Mouse (Mus musculus): Measurements from ENCODE around the gene C2cd4b. TPM values are rescaled to one million over a fixed set of nuclear protein-coding genes. Genes with fewer than 3 reads are reported as not detected.

The C2cd4b gene
- polyA plus RNA-seq, 1 experiment from 2014 or later = 2.0 TPM

DNA sequence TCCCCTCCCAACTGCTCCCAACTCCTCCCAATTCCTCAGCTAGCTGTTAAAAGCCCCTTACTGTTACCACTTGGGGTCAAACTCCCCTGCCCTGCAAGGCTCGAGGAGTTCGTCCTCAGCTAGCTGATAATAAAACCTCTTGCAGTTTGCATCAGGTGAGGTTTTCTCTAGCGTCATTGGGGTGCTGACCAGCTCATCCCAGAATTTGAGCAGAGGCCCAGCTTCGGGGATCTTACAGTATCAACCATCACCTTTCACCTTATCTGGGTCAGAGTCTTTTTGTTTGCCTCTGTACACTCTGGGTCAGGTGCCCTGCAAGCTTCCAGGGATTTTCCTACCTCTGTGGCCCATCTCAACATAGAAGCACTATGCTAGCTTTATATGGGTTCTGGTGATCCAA lies 4.1 kb downstream of the C2cd4b start:
- peaks cover 7% of the 10 kb centered on the region for H3K4me1 ChIP-seq (ENCODE audit: control insufficient read depth, insufficient read depth, low read length)
- H3K9me3 ChIP-seq (replicated peaks; ENCODE audit: control insufficient read depth, low read length) = peaks cover 4% of the 10 kb centered on the region; the same call in 1 of the 2 replicates
- H3K9ac ChIP-seq (ENCODE audit: low read depth, low read length) = no peak overlapping the region
- H3K4me2 ChIP-seq = no peak overlapping the region
- H3K4me3 ChIP-seq (ENCODE audit: low read depth, low read length) = no peak overlapping the region
- 61% methylated on average over 4 of the region's 4 CpGs for WGBS (ENCODE audit: insufficient replicate concordance)
- no peak overlapping the region for H3K27ac ChIP-seq (ENCODE audit: low read depth, low read length)
- no peak for ATAC-seq (replicated peaks; ENCODE audit: insufficient number of reproducible peaks, low FRiP score, low TSS enrichment)
- H3K36me3 ChIP-seq (ENCODE audit: control insufficient read depth, insufficient read depth, low read length) = no peaks in the 10 kb centered on the region
- peaks cover 18% of the 10 kb centered on the region; the same call in 1 of the 2 replicates for H3K27me3 ChIP-seq (ENCODE audit: control insufficient read depth, insufficient read depth, low read length)

DNA sequence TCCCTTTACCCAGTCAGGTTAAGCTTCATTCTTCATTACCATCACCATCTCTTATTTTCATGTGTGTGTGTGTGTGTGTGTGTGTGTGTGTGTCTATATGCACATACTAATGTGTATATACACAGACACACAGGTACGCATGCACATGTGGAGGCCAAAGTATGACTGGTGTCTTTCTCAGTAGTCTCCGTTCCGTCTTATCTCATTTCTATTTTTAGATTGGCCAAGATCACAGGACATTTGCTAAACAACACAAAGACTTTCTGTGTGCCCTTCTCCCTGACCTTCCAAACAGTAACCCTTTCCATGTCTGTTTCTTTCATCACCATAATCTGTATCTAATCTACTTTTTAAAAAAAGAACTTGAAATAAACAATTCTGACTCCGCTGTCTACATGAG lies 7.2 kb downstream of the C2cd4b start:
- H3K4me3 ChIP-seq (ENCODE audit: low read depth, low read length) = no peak overlapping the region
- H3K9ac ChIP-seq (ENCODE audit: low read depth, low read length) = no peak overlapping the region
- peaks cover 4% of the 10 kb centered on the region; the same call in 1 of the 2 replicates for H3K9me3 ChIP-seq (replicated peaks; ENCODE audit: control insufficient read depth, low read length)
- H3K4me1 ChIP-seq (ENCODE audit: control insufficient read depth, insufficient read depth, low read length) = peaks cover 11% of the 10 kb centered on the region
- WGBS (ENCODE audit: insufficient replicate concordance) = 21% methylated on average over 4 of the region's 4 CpGs
- H3K27me3 ChIP-seq (ENCODE audit: control insufficient read depth, insufficient read depth, low read length) = peaks cover 3% of the 10 kb centered on the region; the same call in 1 of the 2 replicates
- peak overlapping the region; percentile 62 for H3K27ac ChIP-seq (ENCODE audit: low read depth, low read length)
- no peaks in the 10 kb centered on the region for H3K36me3 ChIP-seq (ENCODE audit: control insufficient read depth, insufficient read depth, low read length)
- ATAC-seq (replicated peaks; ENCODE audit: insufficient number of reproducible peaks, low FRiP score, low TSS enrichment) = no peak
- H3K4me2 ChIP-seq = no peak overlapping the region

DNA sequence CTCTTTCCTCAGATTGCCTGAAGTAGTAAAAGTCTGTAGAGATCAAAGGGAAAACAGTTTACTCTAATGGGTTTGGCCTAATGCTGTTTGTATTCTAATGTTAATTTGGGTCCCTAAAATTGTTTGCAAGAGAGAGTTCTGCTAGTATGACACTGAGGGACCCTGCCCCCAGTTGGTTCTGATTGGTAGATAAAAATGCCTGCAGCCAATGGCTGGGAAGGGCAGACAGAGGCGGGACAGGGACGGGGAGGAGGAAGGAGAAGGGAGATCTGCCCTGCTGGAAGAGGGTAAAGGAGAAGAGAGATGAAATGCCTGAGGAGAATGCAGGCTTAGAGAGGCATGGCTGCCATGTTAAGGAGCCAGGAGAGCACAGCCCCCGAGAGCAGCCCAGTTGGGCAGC lies 7.7 kb downstream of the C2cd4b start:
- WGBS (ENCODE audit: insufficient replicate concordance) = 36% methylated on average over 3 of the region's 3 CpGs
- no peak overlapping the region for H3K9ac ChIP-seq (ENCODE audit: low read depth, low read length)
- H3K4me1 ChIP-seq (ENCODE audit: control insufficient read depth, insufficient read depth, low read length) = peaks cover 15% of the 10 kb centered on the region
- H3K27ac ChIP-seq (ENCODE audit: low read depth, low read length) = peak overlapping the region; percentile 62
- no peak overlapping the region for H3K4me2 ChIP-seq
- ATAC-seq (replicated peaks; ENCODE audit: insufficient number of reproducible peaks, low FRiP score, low TSS enrichment) = no peak
- peaks cover 3% of the 10 kb centered on the region; the same call in 1 of the 2 replicates for H3K27me3 ChIP-seq (ENCODE audit: control insufficient read depth, insufficient read depth, low read length)
- no peaks in the 10 kb centered on the region for H3K36me3 ChIP-seq (ENCODE audit: control insufficient read depth, insufficient read depth, low read length)
- no peak overlapping the region for H3K4me3 ChIP-seq (ENCODE audit: low read depth, low read length)
- H3K9me3 ChIP-seq (replicated peaks; ENCODE audit: control insufficient read depth, low read length) = peaks cover 4% of the 10 kb centered on the region; the same call in 1 of the 2 replicates

DNA sequence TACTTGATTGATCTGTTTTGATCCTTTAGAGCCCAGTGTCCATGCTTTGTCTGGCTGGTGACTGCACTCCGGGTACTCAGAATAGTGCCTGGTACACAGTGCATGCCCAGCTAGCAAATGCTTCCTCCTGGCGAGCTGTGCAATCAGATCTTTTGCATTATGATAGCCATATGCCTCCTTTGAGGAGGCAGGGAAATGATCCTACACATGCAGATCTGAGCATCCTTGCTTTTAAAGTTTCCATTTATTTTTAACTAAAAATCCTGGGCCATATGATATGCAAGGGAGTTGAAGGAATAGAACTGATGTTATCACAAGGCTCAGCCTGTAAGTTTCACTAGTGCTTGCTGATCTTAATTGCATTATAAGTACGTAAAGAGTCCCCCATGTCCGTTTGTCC lies 9.6 kb downstream of the C2cd4b start:
- H3K4me2 ChIP-seq = no peak overlapping the region
- no peaks in the 10 kb centered on the region for H3K36me3 ChIP-seq (ENCODE audit: control insufficient read depth, insufficient read depth, low read length)
- no peak overlapping the region for H3K27ac ChIP-seq (ENCODE audit: low read depth, low read length)
- no peak overlapping the region for H3K4me3 ChIP-seq (ENCODE audit: low read depth, low read length)
- H3K9ac ChIP-seq (ENCODE audit: low read depth, low read length) = no peak overlapping the region
- ATAC-seq (replicated peaks; ENCODE audit: insufficient number of reproducible peaks, low FRiP score, low TSS enrichment) = no peak
- no peaks in the 10 kb centered on the region; the same call in 1 of the 2 replicates for H3K27me3 ChIP-seq (ENCODE audit: control insufficient read depth, insufficient read depth, low read length)
- H3K9me3 ChIP-seq (replicated peaks; ENCODE audit: control insufficient read depth, low read length) = no peaks in the 10 kb centered on the region
- peaks cover 15% of the 10 kb centered on the region for H3K4me1 ChIP-seq (ENCODE audit: control insufficient read depth, insufficient read depth, low read length)
- 74% methylated on average over 4 of the region's 4 CpGs for WGBS (ENCODE audit: insufficient replicate concordance)

DNA sequence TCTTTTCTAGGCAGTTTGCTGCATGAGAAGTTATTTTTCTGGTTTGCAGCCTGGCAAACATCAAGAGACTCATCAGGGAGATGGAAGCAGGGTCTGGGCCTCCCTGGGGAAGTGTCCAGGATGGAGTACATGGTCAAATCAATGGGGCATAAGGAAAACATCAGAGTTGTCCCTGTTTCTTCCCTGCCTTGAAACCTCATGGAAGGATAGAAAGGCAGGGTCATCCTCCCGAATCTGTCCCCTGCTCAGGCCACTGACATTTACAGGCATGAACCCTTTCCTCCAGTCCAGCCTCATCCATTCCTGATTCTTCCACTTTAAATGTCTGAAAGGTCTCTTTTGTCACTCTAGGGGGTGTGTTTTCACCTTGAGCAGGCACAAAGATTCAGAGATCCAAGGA lies 10.2 kb downstream of the C2cd4b start:
- no peak overlapping the region for H3K4me3 ChIP-seq (ENCODE audit: low read depth, low read length)
- no peak overlapping the region for H3K4me2 ChIP-seq
- ATAC-seq (replicated peaks; ENCODE audit: insufficient number of reproducible peaks, low FRiP score, low TSS enrichment) = no peak
- H3K9ac ChIP-seq (ENCODE audit: low read depth, low read length) = no peak overlapping the region
- peaks cover 15% of the 10 kb centered on the region for H3K4me1 ChIP-seq (ENCODE audit: control insufficient read depth, insufficient read depth, low read length)
- H3K27me3 ChIP-seq (ENCODE audit: control insufficient read depth, insufficient read depth, low read length) = no peaks in the 10 kb centered on the region
- no peaks in the 10 kb centered on the region for H3K9me3 ChIP-seq (replicated peaks; ENCODE audit: control insufficient read depth, low read length)
- H3K36me3 ChIP-seq (ENCODE audit: control insufficient read depth, insufficient read depth, low read length) = no peaks in the 10 kb centered on the region
- 83% methylated on average over 1 of the region's 1 CpGs for WGBS (ENCODE audit: insufficient replicate concordance)
- no peak overlapping the region for H3K27ac ChIP-seq (ENCODE audit: low read depth, low read length)

DNA sequence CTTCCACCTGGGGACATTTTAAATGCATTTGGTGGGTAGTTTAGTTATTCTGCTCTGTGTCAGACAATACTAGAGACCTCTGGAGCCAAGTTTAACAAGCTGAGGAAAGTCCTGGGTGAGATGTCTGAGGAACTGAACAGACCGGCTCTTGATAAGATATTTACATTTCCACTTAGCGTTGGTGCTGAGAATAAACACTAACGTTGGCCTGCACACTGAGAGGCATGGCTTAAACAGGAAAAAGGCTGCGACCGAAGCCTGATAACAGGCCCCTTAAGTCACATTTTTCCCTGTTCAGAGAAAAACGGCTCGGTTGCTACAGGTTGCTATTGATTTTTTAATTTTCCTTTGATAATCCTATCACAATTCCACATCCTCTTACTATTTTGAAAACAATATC lies 12.1 kb downstream of the C2cd4b start:
- H3K27ac ChIP-seq (ENCODE audit: low read depth, low read length) = no peak overlapping the region
- ATAC-seq (replicated peaks; ENCODE audit: insufficient number of reproducible peaks, low FRiP score, low TSS enrichment) = no peak
- no peaks in the 10 kb centered on the region for H3K27me3 ChIP-seq (ENCODE audit: control insufficient read depth, insufficient read depth, low read length)
- no peak overlapping the region for H3K4me2 ChIP-seq
- peaks cover 15% of the 10 kb centered on the region for H3K4me1 ChIP-seq (ENCODE audit: control insufficient read depth, insufficient read depth, low read length)
- H3K9ac ChIP-seq (ENCODE audit: low read depth, low read length) = no peak overlapping the region
- no peak overlapping the region for H3K4me3 ChIP-seq (ENCODE audit: low read depth, low read length)
- WGBS (ENCODE audit: insufficient replicate concordance) = 17% methylated on average over 7 of the region's 7 CpGs
- H3K36me3 ChIP-seq (ENCODE audit: control insufficient read depth, insufficient read depth, low read length) = no peaks in the 10 kb centered on the region
- no peaks in the 10 kb centered on the region for H3K9me3 ChIP-seq (replicated peaks; ENCODE audit: control insufficient read depth, low read length)

DNA sequence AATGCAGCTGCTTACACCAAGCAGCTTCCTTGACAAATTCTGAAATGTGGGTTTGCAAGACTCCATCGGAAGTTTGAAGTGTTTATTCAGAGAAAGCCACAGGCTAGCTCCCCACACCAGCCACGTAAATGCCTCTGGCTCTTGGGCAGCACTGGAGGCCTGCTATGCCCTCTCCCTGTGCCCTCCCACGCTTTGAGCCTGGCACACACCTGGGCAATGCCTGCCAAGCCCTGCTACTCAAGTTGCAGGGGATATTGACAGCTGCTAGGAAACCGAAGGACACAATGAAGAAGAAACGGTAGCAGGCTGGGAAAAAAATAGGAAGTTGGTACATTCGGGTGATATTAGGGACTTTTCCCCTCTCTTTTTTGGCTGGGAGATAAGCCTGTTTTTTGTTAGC lies 15.0 kb downstream of the C2cd4b start:
- Histone ChIP-seq H3K4me2 (no peak overlapping the region), H3K27ac (ENCODE audit: low read depth, low read length) (no peak overlapping the region), H3K36me3 (ENCODE audit: control insufficient read depth, insufficient read depth, low read length) (no peaks in the 10 kb centered on the region), H3K4me3 (ENCODE audit: low read depth, low read length) (no peak overlapping the region), H3K9ac (ENCODE audit: low read depth, low read length) (no peak overlapping the region), H3K4me1 (ENCODE audit: control insufficient read depth, insufficient read depth, low read length) (peaks cover 10% of the 10 kb centered on the region), H3K9me3 (replicated peaks; ENCODE audit: control insufficient read depth, low read length) (no peaks in the 10 kb centered on the region), H3K27me3 (ENCODE audit: control insufficient read depth, insufficient read depth, low read length) (peaks cover 3% of the 10 kb centered on the region; the same call in 1 of the 2 replicates)
- no peak for ATAC-seq (replicated peaks; ENCODE audit: insufficient number of reproducible peaks, low FRiP score, low TSS enrichment)
- WGBS (ENCODE audit: insufficient replicate concordance) = 65% methylated on average over 6 of the region's 6 CpGs

DNA sequence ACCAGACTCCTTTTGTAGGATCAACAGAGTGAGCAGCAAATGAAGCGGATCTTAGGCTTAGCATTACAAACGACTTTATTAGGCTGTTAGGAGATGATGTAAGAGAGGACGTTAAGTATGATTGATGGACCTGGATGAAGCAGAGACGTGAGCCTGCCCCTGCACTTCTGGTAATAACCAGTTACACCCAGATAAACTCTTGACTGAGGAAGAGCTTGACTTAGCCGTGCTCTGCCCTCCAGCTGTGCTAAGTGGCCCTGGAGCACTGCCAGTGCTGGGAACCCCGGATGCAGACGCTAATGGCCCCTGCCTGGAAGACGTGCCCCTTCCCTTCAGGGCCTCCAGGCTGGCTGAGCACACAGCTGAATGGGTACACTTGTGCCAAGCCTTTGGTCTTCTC lies 19.3 kb downstream of the C2cd4b start:
- Histone ChIP-seq H3K27me3 (ENCODE audit: control insufficient read depth, insufficient read depth, low read length) (peaks cover 6% of the 10 kb centered on the region), H3K27ac (ENCODE audit: low read depth, low read length) (no peak overlapping the region), H3K9ac (ENCODE audit: low read depth, low read length) (0 out of 2 replicates have a peak overlapping the region, but pooled peaks have one; percentile 28), H3K4me3 (ENCODE audit: low read depth, low read length) (no peak overlapping the region), H3K36me3 (ENCODE audit: control insufficient read depth, insufficient read depth, low read length) (no peaks in the 10 kb centered on the region), H3K9me3 (replicated peaks; ENCODE audit: control insufficient read depth, low read length) (no peaks in the 10 kb centered on the region), H3K4me2 (no peak overlapping the region), H3K4me1 (ENCODE audit: control insufficient read depth, insufficient read depth, low read length) (peaks cover 3% of the 10 kb centered on the region; the same call in 1 of the 2 replicates)
- 30% methylated on average over 8 of the region's 8 CpGs for WGBS (ENCODE audit: insufficient replicate concordance)
- ATAC-seq (replicated peaks; ENCODE audit: insufficient number of reproducible peaks, low FRiP score, low TSS enrichment) = no peak

DNA sequence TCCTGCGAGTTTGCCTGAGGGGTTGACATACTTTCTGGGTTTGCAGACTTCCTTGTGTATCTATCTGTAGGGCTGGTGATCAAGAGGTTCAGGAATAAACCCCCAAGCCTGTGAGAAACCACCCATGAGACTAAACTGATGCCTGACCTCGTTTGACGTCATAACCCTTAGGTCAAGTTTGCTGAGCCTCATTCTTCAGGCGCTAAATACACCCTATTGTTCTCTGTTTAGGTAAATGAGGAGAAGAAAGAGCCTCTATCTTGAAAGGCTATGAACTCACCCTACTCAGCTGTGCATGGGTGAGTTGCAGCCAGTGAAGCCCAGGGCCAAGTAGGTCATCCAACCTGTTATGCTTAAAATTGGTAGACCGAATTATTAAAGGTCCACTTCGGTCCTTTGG lies 23.5 kb downstream of the C2cd4b start:
- H3K27me3 ChIP-seq (ENCODE audit: control insufficient read depth, insufficient read depth, low read length) = peaks cover 6% of the 10 kb centered on the region
- no peak for ATAC-seq (replicated peaks; ENCODE audit: insufficient number of reproducible peaks, low FRiP score, low TSS enrichment)
- 72% methylated on average over 6 of the region's 6 CpGs for WGBS (ENCODE audit: insufficient replicate concordance)

More for the DNA sequence above, 23.5 kb downstream of the C2cd4b start:
- Histone ChIP-seq H3K9ac (ENCODE audit: low read depth, low read length) (no peak overlapping the region), H3K27ac (ENCODE audit: low read depth, low read length) (no peak overlapping the region), H3K36me3 (ENCODE audit: control insufficient read depth, insufficient read depth, low read length) (no peaks in the 10 kb centered on the region), H3K4me3 (ENCODE audit: low read depth, low read length) (no peak overlapping the region), H3K4me1 (ENCODE audit: control insufficient read depth, insufficient read depth, low read length) (peaks cover 3% of the 10 kb centered on the region; the same call in 1 of the 2 replicates), H3K9me3 (replicated peaks; ENCODE audit: control insufficient read depth, low read length) (peaks cover 4% of the 10 kb centered on the region; the same call in 1 of the 2 replicates), H3K4me2 (no peak overlapping the region)
